Mouse (Mus musculus) erythroblast, embryonic 14.5 days (primary cell): ENCODE data around the gene Ier5. TPM values are rescaled to one million over a fixed set of nuclear protein-coding genes. Genes with fewer than 3 reads are reported as not detected.

ENCODE experiments used
- H3K27me3 ChIP-seq: 2 replicates; pipeline ENCODE4 v1.6.1; 2012; ENCODE audit warnings: inconsistent platforms; ENCODE audit not compliant: control insufficient read depth
- H3K36me3 ChIP-seq: 2 replicates; pipeline ENCODE4 v1.6.1; 2012; ENCODE audit warnings: mild to moderate bottlenecking, inconsistent platforms; ENCODE audit not compliant: control insufficient read depth
- H3K4me1 ChIP-seq: 2 replicates; pipeline ENCODE4 v1.6.1; 2012; ENCODE audit warnings: inconsistent platforms; ENCODE audit not compliant: control insufficient read depth
- H3K4me3 ChIP-seq: replicated peaks from 2 replicates; pipeline ENCODE3; 2012; ENCODE audit warnings: moderate library complexity, mild to moderate bottlenecking, inconsistent platforms
- H3K9me3 ChIP-seq: 2 replicates; pipeline ENCODE4 v1.6.1; 2012; ENCODE audit warnings: low read length, inconsistent platforms, mixed read lengths; ENCODE audit not compliant: control insufficient read depth
- GATA1 ChIP-seq: IDR thresholded peaks from 2 replicates; pipeline ENCODE4 v1.6.1; 2012; ENCODE audit warnings: low read length, inconsistent platforms, mixed read lengths
- TAL1 ChIP-seq: IDR thresholded peaks from 3 replicates; pipeline ENCODE4 v1.6.1; 2012; ENCODE audit warnings: low read length, inconsistent platforms, mixed read lengths
- polyA plus RNA-seq: library from polyadenylated mRNA; stranded (reverse); fragments of >175 nt; gene quantifications from 2 replicates; pipeline ENCODE4 v1.2.3, GENCODE M21; 2012

Ier5 gene
- polyA plus RNA-seq, 1 experiment: 7.7 TPM

- Histone ChIP-seq H3K4me1 (no peaks in the 10 kb centered on the region), H3K9me3 (no peaks in the 10 kb centered on the region; the same call in 1 of the 2 replicates), H3K27me3 (peaks cover 56% of the 10 kb centered on the region), H3K36me3 (no peaks in the 10 kb centered on the region), H3K4me3 (no peak overlapping the region)
- TF ChIP-seq GATA1 (no peak), TAL1 (no peak)
Measured at GRCm38 (mm10) chr1:155107843-155108242, 8.4 kb upstream of the Ier5 start.

- Histone ChIP-seq H3K9me3 (no peaks in the 10 kb centered on the region), H3K4me3 (no peak overlapping the region), H3K27me3 (peaks cover 48% of the 10 kb centered on the region), H3K4me1 (no peaks in the 10 kb centered on the region; the same call in 1 of the 2 replicates), H3K36me3 (no peaks in the 10 kb centered on the region)
- TF ChIP-seq GATA1 (no peak), TAL1 (no peak)
Measured at GRCm38 (mm10) chr1:155106310-155106709, 6.9 kb upstream of the Ier5 start.

GRCm38 (mm10) chr1:155103991-155104390, 4.6 kb upstream of the Ier5 start:
- peaks cover 7% of the 10 kb centered on the region for H3K4me1 ChIP-seq
- H3K36me3 ChIP-seq: no peaks in the 10 kb centered on the region
- no peaks in the 10 kb centered on the region for H3K9me3 ChIP-seq
- no peak overlapping the region for H3K4me3 ChIP-seq
- TF ChIP-seq GATA1 (no peak), TAL1 (no peak)
- H3K27me3 ChIP-seq: peaks cover 26% of the 10 kb centered on the region

GRCm38 (mm10) chr1:155102631-155103030, 3.2 kb upstream of the Ier5 start:
- Histone ChIP-seq H3K4me3 (no peak overlapping the region), H3K27me3 (peaks cover 16% of the 10 kb centered on the region), H3K36me3 (no peaks in the 10 kb centered on the region), H3K9me3 (no peaks in the 10 kb centered on the region), H3K4me1 (peaks cover 7% of the 10 kb centered on the region)
- no peak for TF ChIP-seq TAL1
- no peak for TF ChIP-seq GATA1

- Histone ChIP-seq H3K36me3 (peaks cover 19% of the 10 kb centered on the region), H3K9me3 (no peaks in the 10 kb centered on the region), H3K4me3 (peak overlapping the region; percentile 100), H3K4me1 (peaks cover 29% of the 10 kb centered on the region), H3K27me3 (peaks cover 7% of the 10 kb centered on the region)
- TF ChIP-seq GATA1: no peak
- TF ChIP-seq TAL1: no peak
Measured at GRCm38 (mm10) chr1:155098486-155099279, 753 bp downstream of the Ier5 start.

GRCm38 (mm10) chr1:155097931-155098485, 1.4 kb downstream of the Ier5 start:
- Histone ChIP-seq H3K27me3 (peaks cover 4% of the 10 kb centered on the region), H3K4me3 (peak overlapping the region; percentile 100), H3K4me1 (peaks cover 29% of the 10 kb centered on the region), H3K36me3 (peaks cover 22% of the 10 kb centered on the region), H3K9me3 (no peaks in the 10 kb centered on the region)
- TF ChIP-seq GATA1 (no peak), TAL1 (no peak)

GRCm38 (mm10) chr1:155097354-155097753, 2.1 kb downstream of the Ier5 start:
- no peaks in the 10 kb centered on the region for H3K9me3 ChIP-seq
- peaks cover 29% of the 10 kb centered on the region for H3K4me1 ChIP-seq
- peaks cover 22% of the 10 kb centered on the region for H3K36me3 ChIP-seq
- peak; percentile 83 for TF ChIP-seq GATA1
- TF ChIP-seq TAL1: peak; percentile 69
- H3K4me3 ChIP-seq: peak overlapping the region; percentile 100
- no peaks in the 10 kb centered on the region for H3K27me3 ChIP-seq

- no peaks in the 10 kb centered on the region for H3K27me3 ChIP-seq
- no peak for TF ChIP-seq TAL1
- TF ChIP-seq GATA1: no peak
- peaks cover 32% of the 10 kb centered on the region for H3K4me1 ChIP-seq
- H3K36me3 ChIP-seq: peaks cover 22% of the 10 kb centered on the region
- no peaks in the 10 kb centered on the region for H3K9me3 ChIP-seq
- H3K4me3 ChIP-seq: peak overlapping the region; percentile 100
Measured at GRCm38 (mm10) chr1:155096620-155097261, 2.7 kb downstream of the Ier5 start.
